Mouse (Mus musculus) myocyte (in vitro differentiated cells): Measurements from ENCODE around the gene Slc7a10.

ENCODE experiments used
- E2F4 ChIP-seq: IDR thresholded peaks from one replicate; pipeline ENCODE4 v1.6.1; 2011; ENCODE audit warnings: mild to moderate bottlenecking, control low read depth, moderate library complexity; ENCODE audit not compliant: insufficient read depth
- MAX ChIP-seq: IDR thresholded peaks from one replicate; pipeline ENCODE4 v1.6.1; 2011; ENCODE audit warnings: low read depth, mild to moderate bottlenecking, control low read depth
- MYOG ChIP-seq, 3 experiments: IDR thresholded peaks; one replicate each; pipeline ENCODE4 v1.6.1; 2011; ENCODE audit warnings: control low read depth in 2 of 3, low read depth in 2 of 3, mild to moderate bottlenecking in 2 of 3; ENCODE audit not compliant: insufficient read length in 2 of 3, control insufficient read depth in 1 of 3, insufficient read depth in 1 of 3
- POLR2A ChIP-seq: IDR thresholded peaks from one replicate; pipeline ENCODE4 v1.6.1; 2011; ENCODE audit warnings: low read depth, mild to moderate bottlenecking, control low read depth, moderate library complexity; ENCODE audit not compliant: insufficient read length
- POLR2AphosphoS2 ChIP-seq: IDR thresholded peaks from one replicate; pipeline ENCODE4 v1.6.1; 2011; ENCODE audit warnings: low read depth, control low read depth; ENCODE audit not compliant: insufficient read length
- REST ChIP-seq: IDR thresholded peaks from one replicate; pipeline ENCODE4 v1.6.1; 2011; ENCODE audit warnings: mild to moderate bottlenecking, control low read depth, moderate library complexity; ENCODE audit not compliant: insufficient read depth, insufficient read length
- SRF ChIP-seq: IDR thresholded peaks from one replicate; pipeline ENCODE4 v1.6.1; 2011; ENCODE audit warnings: low read depth; ENCODE audit not compliant: control insufficient read depth, insufficient read length
- TCF12 ChIP-seq: IDR thresholded peaks from one replicate; pipeline ENCODE4 v1.6.1; 2011; ENCODE audit warnings: mild to moderate bottlenecking, control low read depth; ENCODE audit not compliant: poor library complexity, insufficient read depth, severe bottlenecking
- USF1 ChIP-seq: IDR thresholded peaks from one replicate; pipeline ENCODE4 v1.6.1; 2011; ENCODE audit warnings: low read depth, mild to moderate bottlenecking, control low read depth, moderate library complexity

DNA sequence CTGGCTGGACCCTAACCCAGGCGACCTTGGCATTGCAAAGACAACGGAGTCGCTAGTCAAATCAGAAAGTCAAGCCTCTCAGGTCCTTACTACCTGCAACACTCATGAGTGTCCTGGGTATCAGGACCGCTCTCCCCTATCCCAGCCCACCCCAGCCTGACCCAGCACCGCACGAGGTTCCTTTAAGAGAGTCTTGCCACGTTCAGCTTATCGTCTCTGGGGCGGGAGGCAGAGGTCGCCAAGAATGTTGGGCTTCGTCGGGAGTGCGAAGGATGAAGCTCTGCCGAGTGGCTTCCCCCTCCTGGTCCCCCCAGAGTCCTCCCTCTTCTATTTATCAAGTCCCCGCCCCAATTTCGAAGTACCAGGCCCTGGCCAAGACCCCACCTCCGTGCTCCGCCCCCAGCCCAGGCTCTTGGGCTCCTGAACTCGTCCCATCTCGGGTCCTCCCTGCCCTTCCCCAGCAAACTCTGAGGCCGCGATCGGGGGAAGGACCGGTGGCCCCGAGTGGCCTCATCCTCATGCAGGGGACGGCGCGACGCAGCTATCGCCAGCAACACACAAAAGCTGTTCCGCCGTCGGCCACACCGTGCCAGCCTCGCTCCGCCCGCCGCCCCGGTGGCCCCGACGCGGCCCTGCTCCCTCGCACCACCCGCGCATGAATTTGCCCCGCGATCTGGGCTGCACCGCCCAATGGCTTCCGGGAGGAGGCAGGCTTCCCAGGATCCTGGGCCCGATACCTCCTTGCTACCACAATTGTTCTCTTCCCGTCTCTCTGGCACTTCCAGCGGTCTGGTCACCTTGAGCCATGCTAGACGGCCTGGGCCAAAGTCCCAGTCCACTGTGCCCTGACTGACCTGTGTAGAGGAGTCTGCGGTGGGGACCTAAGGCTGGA, 1.1 kb upstream of the Slc7a10 start:
- TF ChIP-seq MYOG (IDR thresholded peaks at IDR 0.05; ENCODE audit: control insufficient read depth in 1 of 3, insufficient read depth in 1 of 3, insufficient read length in 2 of 3, low read depth in 2 of 3), result no peak
- no peak for TF ChIP-seq POLR2A
- TF ChIP-seq USF1, result no peak
- TF ChIP-seq SRF, result no peak
- no peak for TF ChIP-seq TCF12
- TF ChIP-seq POLR2AphosphoS2, result no peak
- TF ChIP-seq E2F4, result no peak
- TF ChIP-seq MAX, result no peak
- no peak for TF ChIP-seq REST
